Mouse (Mus musculus): ENCODE results near the gene Becn1. TPM values are rescaled to one million over a fixed set of nuclear protein-coding genes. Genes with fewer than 3 reads are reported as not detected.
"Not testable (repeated sequence)": the region's sequence is repeated elsewhere in the genome, so short reads cannot be mapped to it uniquely, and the experiment has no call there.

The Becn1 gene
- total RNA-seq (2022): 100 to 1,000 TPM in 2 of 4 experiments, 10 to 100 TPM in 2; 86.0 to 113 (median 101) TPM

DNA sequence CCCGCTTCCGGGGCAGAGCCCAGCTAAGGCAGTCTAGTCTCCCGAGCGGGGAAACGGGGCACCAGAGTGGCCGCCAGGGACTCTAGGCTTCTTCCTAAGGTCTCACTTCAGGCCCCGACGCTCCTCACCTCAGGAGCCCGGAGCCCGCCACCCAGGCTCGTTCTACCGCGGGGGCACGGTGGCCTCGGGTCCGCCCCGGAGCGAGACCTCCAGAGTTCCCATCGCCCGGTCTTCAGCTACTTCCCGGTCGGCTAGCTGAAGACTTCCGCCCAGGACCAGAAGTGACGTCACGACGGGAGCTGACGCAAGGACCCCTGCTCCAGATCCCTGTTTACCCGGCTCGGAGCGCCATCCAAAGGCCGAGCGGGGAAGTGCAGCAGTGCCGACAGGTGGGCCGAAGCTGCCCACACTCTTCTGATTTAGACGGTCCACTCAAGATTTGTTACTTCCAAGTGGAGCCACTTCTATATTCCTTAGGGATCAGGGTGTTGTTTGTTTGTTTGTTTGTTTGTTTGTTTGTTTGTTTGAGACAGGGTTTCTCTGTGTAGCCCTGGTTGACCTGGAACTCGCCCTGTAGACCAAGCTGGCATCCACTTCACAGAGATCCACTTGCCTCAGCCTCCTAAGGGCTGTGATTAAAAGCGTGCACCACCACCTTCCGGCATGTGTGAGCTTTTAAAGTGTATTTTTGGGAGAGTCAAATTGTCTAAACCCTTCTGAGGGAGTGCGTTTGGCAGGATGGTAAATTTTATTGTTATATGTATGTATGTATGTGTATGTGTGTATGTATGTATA lies at the start of gene Becn1:
Gene Becn1, minus strand, starts transcription at position 283 of the 795 bp plus-strand sequence.
- peak; percentile 92 for DNase-seq (ENCODE audit: low spot score in 2 of 2)

DNA sequence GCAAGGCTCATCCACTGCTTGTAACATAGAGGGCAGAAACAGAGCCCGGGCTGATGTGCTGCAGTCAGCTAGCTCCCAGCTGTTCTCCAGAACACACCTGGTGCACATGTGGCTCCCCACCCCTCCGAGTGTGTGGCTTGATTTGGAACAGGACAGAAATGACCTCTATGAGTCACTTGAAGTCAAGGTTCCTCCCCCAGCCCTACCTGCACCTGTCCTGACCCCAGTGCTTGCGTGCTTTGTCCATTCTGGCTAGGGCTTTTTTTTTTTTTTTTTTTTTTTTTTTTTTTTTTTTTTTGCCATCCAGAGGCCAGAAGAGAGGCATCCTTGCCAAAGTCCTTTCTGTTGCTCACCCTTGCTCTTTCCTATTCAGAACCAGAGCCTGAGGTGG lies 49.6 kb upstream of the Becn1 start:
- no peak for DNase-seq (ENCODE audit: low spot score in 2 of 2)

DNA sequence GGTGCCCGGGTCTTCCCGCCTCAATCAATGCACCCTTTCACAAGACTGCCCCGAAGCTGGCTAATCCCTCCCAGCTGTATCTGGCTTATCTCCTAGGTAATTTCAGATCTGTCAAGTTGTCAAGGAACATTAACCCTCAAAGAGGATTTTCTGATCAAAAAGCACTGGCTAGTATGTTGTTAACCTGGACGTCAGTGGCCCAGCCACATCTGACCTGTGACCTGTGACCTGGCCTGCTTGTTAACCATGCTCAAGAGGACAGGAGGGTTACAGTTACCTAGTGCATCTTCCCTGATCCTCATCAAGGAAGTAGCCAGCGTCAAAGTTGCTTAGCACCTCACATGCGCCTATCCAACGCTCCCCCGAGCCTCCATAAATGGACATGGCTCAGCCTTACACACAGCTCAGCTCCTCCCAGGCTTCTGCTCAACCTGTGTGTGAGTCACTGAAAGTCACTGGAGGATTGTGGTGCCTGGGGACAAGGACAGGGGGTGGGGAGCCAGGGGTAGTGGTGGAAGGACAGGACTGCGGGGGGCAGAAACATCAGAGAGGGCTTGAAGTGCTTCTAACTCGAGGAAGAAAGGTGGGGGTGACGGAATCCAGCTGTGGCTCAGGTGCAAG lies 49.1 kb upstream of the Becn1 start:
- no peak for DNase-seq (ENCODE audit: low spot score in 2 of 2)

DNA sequence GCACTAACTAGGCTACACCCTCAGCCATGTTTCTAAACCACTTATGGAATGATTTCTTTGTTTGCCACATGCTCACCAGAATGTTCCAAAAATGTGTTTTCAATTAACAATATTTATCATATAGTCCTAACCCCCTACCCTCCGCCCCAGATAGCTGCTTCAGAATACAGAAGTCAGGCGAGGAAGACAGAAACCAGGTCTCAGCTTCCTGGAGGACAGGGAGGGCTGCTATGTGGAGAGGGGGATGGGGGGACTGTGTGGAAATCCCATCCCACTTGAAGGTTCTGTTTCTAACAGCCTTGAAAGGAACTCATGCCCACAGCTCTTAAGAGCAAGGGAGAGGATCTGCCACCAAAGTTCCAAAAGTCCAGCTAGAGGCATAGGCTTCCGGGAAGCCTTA lies 47.1 kb upstream of the Becn1 start:
- DNase-seq (ENCODE audit: low spot score in 2 of 2): no peak

DNA sequence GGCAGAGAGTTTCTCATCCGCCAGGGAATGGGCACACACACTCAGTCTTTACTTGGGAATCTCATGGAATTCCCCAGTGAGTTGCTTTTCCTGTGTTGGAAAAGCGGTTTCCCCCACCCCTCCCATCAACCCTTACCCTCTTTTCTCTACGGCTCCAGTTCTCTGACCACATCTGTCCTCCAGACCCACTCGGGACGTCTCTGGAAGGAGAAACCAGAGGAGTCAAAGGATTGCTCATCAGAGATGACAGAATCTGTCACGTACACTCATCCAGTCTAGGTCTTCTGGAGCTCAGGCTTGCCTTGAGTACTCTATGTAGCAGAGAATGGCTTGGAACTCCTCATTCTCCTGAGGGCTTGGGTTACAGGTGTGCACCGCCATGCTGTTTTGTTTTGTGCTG lies 46.7 kb upstream of the Becn1 start:
- DNase-seq (ENCODE audit: low spot score in 2 of 2): no peak

DNA sequence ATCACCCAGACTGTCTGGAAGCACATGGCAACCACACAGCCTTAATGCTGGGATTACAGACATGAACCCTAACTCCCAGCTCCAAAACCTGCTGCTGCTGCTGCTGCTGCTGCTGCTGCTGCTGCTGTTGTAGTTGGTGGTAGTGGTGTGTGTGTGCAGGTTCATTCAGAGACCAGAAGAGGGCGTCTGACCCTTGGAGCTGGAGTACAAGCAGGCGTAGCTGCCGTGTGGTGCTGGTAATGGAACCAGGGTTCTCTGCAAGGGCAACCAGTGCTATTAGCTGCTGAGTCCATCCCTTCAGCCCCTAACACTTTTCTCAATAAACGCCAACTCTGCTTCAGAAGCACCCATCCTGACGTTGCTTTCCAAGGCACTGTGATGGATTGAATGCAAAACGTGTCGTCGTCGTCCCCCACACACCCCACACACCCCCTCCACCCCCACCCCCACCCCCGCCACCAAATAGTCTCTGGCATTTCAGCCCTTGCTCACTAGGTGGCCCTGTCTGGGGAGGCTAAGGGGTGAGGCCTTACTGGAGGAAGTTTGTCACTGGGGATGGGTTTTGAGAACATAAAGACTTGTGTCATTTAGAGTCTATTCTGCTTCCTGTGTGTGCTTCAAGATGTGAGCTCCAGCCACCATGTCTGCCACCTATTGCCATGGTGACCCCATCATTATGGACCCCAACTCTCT lies 45.1 kb upstream of the Becn1 start:
- DNase-seq (ENCODE audit: low spot score in 2 of 2): no peak

DNA sequence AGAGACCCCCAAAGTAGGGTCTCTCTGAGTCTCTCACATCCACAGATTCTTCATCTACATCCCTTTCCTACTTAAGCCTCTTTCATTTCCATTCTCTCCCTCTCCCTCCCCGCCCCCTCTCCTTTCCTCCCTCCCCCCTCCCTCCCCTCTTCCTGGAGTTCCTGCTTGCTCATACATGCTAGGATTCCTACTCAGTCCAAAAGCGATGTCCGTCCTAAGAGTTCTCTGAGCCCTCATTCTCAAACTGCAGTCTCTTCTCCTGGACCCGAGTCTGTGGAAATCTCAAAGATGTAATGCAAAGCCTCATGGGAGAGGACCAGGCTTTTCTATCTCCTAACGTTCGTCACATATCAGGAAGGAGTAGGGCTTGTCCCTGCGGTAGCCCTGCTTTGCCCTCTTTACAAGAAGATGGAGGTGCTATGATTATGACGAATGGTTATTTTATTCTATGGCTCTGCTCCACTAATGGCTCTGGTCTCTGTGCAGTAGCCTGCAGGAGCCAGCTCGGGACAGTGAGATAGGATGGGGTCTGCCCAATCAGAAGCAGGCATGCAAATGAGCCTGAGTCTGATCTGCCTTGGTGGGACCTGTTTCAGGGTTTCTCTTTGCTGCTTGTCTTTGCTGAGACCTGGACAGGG lies 36.2 kb upstream of the Becn1 start:
- DNase-seq (ENCODE audit: low spot score in 2 of 2): no peak

DNA sequence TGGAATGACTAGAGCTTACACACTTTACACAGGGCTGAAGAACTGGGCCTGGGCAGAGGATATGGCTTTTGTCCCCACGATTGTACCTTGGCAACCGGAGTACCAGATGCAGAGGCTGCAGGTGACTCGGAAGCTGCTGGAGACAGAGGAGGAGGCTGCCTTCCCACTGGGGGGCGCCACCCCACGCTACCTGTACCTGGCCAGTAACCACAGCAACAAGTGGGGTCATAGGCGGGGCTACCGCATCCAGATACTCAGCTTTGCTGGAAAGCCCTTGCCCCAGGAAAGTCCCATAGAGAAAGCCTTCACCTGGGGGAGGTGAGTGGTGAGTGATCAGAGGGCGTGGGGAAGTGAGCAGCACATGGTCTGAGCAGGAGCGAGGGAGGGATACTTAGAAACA lies 33.6 kb upstream of the Becn1 start:
- DNase-seq (ENCODE audit: low spot score in 2 of 2): no peak

DNA sequence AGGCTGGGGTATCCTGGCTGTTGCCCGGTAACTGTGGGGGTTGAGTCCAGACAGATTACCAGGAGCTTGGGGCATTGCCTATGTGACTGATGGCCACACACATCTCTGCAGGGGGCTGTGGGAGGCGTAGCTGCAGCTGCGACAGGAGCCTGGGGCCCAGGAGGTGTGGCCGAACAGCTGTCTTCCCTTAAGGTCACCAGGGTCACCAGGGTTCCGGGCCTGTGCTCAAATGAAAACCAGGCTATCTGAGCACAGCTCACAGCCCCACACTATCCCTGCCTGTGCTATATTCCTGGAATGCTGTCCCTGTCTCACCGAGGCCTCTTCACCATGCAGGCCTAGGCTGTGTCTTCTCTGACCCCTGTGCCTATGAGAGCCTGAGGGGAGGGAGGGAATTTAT lies 32.4 kb upstream of the Becn1 start:
- DNase-seq (ENCODE audit: low spot score in 2 of 2): no peak

DNA sequence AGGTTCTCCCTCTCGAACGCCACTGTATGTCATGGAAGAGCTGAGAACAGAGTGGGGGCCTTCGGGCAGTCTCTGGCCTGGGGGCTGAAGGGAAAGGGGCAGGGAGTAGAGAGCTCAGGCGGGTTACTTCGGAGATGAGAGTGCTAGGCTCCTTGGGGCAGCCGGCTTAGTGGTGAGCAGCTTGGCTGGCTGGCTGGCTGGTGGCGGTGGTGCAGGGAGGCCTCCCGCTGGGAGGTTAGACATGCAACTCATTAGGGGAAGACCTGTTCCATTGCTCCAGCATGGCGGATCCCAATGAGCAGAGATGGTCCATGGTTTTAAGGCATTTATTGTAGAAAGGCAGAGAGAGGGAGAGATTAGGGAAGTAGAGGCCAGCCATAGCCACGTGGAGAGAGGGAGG lies 31.9 kb upstream of the Becn1 start:
- DNase-seq (ENCODE audit: low spot score in 2 of 2): no peak

DNA sequence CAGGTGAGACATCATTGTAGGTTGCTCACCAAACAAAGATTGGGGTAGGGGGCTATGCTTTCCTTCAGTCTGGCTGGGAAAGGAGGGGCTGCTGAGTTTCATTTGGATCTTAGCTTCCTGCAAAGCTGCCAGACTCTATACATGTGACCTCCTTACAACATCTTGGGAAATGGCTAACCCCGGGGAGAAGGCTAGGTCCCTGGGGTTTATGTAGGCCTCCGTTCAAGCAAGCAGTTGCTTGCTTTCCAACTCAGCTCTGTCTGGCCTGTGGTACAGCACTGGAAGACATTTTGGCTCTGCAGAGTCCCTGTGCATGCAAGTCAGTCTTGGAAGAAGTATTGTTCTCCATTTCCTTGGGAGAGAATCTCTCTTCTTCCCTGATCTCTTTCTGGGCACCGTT lies 30.5 kb upstream of the Becn1 start:
- no peak for DNase-seq (ENCODE audit: low spot score in 2 of 2)

DNA sequence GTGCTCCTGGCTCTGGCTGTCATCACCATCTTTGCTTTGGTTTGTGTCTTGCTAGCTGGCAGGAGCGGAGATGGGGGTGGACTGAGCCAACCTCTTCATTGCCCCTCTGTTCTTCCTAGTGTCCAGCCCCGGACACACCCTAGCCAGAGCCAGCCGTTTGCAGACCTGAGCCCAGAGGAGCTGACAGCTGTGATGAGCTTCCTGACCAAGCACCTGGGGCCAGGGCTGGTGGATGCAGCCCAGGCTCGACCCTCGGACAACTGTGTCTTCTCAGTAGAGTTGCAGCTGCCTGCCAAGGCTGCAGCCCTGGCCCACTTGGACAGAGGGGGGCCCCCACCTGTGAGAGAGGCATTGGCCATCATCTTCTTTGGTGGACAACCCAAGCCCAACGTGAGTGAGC lies 28.9 kb upstream of the Becn1 start:
- DNase-seq (ENCODE audit: low spot score in 2 of 2): not testable (repeated sequence)

DNA sequence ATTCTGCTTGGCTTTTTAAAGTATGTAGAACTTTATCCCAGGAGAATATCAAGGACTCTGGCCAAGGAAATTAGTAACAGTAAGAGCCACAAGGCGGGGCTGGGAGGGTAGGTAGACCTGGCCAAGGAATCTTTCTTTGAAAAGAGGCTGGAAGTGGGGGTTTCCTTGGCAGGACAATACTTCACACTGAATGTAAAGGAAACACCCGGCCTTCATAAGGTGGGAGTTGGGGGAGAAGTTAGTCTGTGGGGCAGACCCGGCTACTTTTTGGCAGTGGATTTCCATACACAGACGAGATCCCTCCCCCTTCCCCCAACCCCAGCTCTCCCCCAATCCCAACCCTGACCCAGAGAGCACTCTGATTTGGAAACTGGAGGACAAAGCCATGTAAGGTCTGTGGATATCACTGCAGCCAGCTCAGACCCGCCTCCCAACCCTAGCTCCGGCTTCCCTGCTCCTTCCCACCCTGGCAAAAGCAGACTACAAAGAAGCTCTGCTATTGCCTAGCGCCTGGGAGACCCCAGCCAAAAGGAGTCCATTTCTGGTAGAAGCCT lies 28.4 kb upstream of the Becn1 start, which contains the start of gene Aoc3:
Gene Aoc3, plus strand, starts transcription at position 235 of the 554 bp plus-strand sequence.
- peak in 1 of 2 experiments; percentile 21 for DNase-seq (ENCODE audit: low spot score in 2 of 2)

DNA sequence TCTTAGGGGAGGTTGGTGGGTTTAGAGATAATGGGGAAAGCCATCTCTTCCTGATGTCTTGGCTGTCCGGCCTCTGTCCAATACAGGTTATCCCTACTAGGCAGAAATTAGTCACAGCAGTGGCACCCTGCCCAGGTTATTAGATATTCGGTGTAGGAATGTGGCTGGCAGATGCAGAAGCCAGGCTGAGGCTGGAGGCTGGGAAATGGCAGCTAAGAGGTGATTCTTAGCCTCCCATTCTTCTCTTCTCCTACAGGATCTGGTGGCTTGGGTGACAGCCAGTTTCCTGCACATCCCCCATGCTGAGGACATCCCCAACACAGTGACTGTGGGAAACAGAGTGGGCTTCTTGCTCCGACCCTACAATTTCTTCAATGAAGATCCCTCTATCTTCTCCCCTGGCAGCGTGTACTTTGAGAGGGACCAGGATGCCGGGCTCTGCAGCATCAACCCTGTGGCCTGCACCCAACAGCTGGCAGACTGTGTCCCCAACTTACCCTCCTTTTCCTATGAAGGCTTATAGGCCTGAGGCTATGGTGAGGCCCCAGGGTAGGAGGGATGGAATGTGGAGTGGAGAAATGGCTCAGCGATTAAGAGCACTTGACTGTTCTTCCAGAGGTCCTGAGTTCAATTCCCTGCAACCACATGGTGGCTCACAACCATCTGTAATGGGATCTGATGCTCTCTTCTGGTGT lies 27.0 kb upstream of the Becn1 start:
- no peak for DNase-seq (ENCODE audit: low spot score in 2 of 2)

DNA sequence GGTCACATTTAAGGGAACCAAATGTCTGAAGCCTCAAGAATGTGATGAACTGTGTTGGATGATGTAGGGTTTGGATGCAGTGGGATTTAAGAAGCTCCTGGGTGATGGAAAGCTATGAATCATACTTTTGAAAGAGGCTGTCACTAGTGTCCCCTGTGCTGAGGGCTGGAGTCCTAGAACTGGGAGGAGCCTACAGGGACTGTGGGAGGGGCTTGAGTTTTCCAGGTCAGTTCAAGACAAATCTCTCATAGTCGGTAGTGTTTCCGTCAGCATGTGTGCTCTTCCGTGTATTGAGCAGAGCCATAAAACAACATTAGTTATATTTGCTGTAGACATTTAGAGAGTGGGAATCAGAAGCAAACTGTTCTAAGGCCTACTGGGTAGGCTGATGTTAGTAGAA lies 25.2 kb upstream of the Becn1 start:
- no peak for DNase-seq (ENCODE audit: low spot score in 2 of 2)

DNA sequence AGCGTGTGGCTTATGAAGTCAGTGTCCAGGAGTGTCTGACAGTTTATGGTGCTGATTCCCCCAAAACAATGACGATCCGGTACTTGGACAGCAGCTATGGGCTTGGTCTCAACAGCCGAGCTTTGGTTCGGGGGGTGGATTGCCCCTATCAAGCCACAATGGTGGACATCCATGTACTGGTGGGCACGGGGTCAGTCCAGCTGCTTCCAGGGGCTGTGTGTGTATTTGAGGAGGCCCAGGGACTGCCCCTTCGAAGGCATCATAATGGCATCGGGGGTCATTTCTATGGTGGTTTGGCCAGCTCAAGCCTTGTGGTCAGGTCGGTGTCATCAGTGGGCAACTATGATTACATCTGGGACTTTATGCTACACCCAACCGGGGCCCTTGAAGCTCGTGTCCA lies 24.1 kb upstream of the Becn1 start:
- no peak for DNase-seq (ENCODE audit: low spot score in 2 of 2)

DNA sequence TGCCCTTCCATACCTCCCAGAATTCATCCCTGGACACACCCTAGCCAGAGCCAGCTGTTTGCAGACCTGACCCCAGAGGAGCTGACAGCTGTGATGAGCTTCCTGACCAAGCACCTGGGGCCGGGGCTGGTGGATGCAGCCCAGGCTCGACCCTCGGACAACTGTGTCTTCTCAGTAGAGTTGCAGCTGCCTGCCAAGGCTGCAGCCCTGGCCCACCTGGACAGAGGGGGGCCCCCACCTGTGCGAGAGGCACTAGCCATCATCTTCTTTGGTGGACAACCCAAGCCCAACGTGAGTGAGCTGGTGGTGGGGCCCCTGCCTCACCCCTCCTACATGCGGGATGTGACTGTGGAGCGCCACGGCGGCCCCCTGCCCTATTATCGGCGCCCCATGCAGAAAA lies 23.1 kb upstream of the Becn1 start:
- not testable (repeated sequence) for DNase-seq (ENCODE audit: low spot score in 2 of 2)

DNA sequence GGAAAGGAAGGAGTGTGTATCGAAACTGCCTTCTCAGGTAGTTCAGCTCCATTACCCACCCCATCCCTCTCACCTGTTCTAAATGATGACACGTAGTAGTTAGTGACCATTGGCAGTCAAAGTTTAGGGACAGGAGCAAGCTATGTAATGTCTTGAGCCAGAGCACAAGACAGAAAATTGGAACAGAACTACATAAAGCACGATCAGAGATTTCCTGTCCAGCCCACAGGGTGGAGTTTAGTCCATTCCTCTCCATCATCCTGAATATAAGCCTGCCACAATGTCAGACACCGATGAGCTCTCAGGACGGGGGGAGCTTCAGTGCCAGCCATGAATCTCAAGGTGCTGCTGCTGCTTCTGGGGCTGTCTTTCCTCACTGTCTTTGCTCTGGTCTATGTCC lies 22.7 kb upstream of the Becn1 start, which contains the start of gene Aoc2:
Gene Aoc2, plus strand, starts transcription at position 301 of the 400 bp plus-strand sequence.
- no peak for DNase-seq (ENCODE audit: low spot score in 2 of 2)

DNA sequence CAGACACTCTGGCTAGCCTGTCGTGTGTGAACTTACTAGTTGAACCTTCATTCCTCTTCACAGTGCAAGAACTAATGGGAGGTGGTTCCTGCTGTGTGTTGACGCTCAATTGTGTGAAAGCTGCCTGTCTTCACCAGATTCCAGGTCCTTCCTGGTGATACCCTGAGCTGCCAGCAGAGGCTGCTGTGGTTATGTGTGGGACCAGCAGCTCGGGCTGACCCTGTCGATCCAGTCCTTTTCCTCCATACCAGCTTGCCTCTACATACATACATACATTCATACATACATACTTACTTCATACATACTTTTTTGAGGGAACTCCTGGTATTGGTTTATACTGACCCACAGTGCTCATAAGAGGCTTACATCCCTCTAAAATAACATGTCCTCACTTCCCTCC lies 21.5 kb upstream of the Becn1 start:
- peak; percentile 30 to 36 for DNase-seq (ENCODE audit: low spot score in 2 of 2)

DNA sequence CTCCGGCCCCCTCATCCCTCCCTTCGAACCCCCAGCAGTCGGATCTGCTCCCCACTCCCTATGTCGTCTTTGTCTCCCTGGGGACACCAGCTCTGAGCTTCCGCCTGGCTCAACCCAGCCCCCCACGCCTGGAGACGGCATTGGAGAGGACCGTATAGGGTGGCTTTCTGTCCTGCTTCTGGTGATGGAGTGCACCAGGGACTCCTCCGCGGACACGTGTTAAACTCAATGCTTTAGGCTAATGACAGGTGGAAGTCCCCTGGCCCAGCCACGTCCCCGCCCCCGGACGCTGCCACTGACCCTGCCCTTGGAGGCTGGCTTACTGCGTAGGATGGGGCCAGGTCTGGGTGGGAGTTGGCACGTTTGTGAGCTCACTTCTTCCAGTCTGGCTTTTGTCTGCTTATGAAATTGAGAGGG lies 14.4 kb upstream of the Becn1 start:
- DNase-seq (ENCODE audit: low spot score in 2 of 2): no peak

Data from gastrocnemius, adult 8-10 months (tissue).